33 mouse cellular contexts compared by ENCODE assay signal in genomic region chr11:115635484-115635883, GRCm38 (mm10).
"Had no signal": no experiment of that assay in that cellular context is flagged by ENCODE, and none has a peak within 500 bp of the region (broad histone marks: within the 10 kb centered on the region; RNA-seq: fewer than 3 reads in every experiment).

No protein-coding gene starts in this region.

- H3K4me3 ChIP-seq: heart, embryonic 12.5 days; heart, embryonic 13.5 days; heart, embryonic 15.5 days; hindbrain, embryonic 10.5 days; hindbrain, embryonic 12.5 days; hindbrain, embryonic 13.5 days; hindbrain, embryonic 15.5 days; intestine, embryonic 15.5 days; kidney, embryonic 15.5 days; left cerebral cortex, adult 2 months had no signal

- ATAC-seq: hindbrain, embryonic 16.5 days; hindbrain, postnatal 0 days; inflammation-experienced regulatory T-cells, adult 6 months; intestine, embryonic 15.5 days; intestine, embryonic 16.5 days; intestine, postnatal 0 days had no signal

- H3K27ac ChIP-seq: heart, embryonic 13.5 days; heart, embryonic 15.5 days; hindbrain, embryonic 10.5 days; hindbrain, embryonic 12.5 days; hindbrain, embryonic 13.5 days; hindbrain, embryonic 14.5 days; hindbrain, embryonic 15.5 days; hindbrain, postnatal 0 days; intestine, embryonic 15.5 days; kidney, embryonic 15.5 days; kidney, postnatal 0 days; left cerebral cortex, adult 2 months had no signal

- DNase-seq: heart, postnatal 10 days; heart, postnatal 14 days; heart, postnatal 36 days; heart, postnatal 4 days; kidney, adult 11 months; kidney, adult 18-20 months; kidney, adult 2 months; kidney, adult 8-10 months; kidney, adult 9 months; kidney, postnatal 10 days; kidney, postnatal 14 days; kidney, postnatal 25 days; kidney, postnatal 36 days; kidney, postnatal 4 days; layer of hippocampus, adult 9-11 months; layer of hippocampus, postnatal 36 days had no signal
